Mouse (Mus musculus) lung, postnatal 36 days (tissue): Measurements from ENCODE around the gene Psme3.

Experiments
- DNase-seq: peaks from one replicate; pipeline ENCODE4 v3.0.0; 2022; ENCODE audit warnings: mixed read lengths

Gene Psme3

GRCm38 (mm10) chr11:101354438-101355010, 38.5 kb downstream of the Psme3 start:
- DNase-seq: no peak

DNA sequence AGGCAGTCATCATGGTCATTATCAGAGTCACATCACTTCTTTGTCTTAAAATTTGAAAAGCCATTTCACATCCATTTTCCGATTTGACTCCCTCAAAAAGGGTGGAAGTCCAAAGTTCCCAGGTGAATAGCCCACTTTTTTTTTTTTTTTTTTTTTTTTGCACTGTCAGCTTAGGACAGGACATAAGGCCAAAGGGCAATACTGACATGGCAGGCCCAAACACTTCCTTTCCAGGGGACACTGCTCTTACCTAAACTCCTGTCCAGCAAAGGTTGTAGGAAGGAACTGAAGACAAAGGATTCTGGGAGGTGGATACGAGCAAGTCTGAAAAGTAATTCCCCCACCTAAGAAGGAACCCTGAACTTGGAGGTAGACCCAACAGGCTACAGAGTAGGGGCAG, 39.9 kb downstream of the Psme3 start:
- no peak for DNase-seq

- no peak for DNase-seq
These were observed 41.6 kb downstream of the Psme3 start for GRCm38 (mm10) chr11:101357505-101358182.

DNA sequence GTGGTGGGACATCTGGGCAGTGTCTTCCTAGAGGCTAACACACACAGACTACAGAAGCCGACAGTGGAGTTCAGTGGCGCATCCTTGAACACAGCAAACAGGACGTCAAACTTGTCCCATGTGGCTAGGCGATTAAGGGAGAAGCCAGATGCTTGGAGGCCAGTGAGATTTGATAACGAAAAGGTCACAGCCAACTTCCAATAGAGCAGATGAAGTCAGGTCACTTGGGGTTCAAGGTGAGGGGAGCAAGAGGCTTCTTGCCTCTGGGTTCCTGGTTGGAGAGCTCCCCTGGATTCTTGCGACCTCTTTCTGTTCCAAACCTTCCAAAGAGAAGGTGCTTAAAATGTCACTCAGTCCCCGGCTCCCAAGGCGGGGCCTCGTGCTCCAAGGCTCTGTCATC, 43.8 kb downstream of the Psme3 start:
- DNase-seq: no peak

GRCm38 (mm10) chr11:101360651-101361113, 44.7 kb downstream of the Psme3 start:
- peak; percentile 44 for DNase-seq

DNA sequence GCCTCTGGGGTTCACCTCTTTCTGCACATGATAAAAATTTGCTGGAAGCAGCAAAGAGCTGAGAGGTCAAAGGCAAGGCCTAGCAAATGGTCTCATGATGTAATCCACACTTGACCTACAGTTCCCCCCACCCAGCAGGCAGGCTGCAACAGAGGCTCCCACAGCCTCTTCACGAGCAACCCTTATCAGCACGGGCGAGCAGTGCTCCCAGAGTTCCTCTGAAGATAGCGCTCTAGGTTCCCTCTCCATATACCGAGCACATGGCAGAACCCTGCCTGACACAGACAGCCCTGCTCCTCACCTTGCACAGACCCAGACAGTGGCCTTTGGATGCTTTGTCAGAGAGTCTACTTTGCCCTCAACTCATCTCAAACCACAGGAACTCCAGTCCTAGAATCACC, 48.5 kb downstream of the Psme3 start:
- DNase-seq: no peak

DNA sequence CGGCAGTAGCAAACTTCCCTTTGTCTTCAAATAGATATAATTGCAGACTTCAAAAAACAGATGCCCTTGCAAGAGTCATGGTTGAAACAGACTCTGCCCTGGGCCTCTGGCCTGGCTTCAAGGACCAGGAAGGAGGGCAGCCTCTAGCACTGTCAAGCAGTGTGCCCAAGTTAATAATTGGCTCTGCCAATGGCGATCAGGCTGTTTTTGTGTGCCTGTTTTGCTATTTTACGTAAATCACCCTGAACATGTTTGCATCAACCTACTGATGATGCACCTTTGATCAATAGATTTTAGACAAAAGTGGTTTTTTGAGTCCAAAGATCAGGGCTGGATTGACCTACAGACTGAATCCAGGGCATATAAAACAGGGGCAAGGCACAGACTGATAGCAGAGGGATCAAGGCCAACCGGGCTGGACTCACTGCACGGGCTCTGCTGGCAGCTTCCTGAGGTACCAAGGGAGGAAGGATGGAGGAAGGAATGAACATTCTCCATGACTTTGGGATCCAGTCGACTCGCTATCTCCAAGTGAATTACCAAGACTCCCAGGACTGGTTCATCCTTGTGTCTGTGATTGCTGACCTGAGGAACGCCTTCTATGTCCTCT, 51.4 kb downstream of the Psme3 start, which contains the start of gene G6pc:
G6pc (plus strand) TSS at position 236 of the 610 bp plus-strand sequence.
- no peak for DNase-seq

- DNase-seq: no peak
These were observed 54.1 kb downstream of the Psme3 start for GRCm38 (mm10) chr11:101370141-101370540.
